Mouse (Mus musculus): ENCODE measurements around the gene Lamc2. TPM values are rescaled to one million over a fixed set of nuclear protein-coding genes. Genes with fewer than 3 reads are reported as not detected.

The Lamc2 gene
- polyA plus RNA-seq, 1 experiment from 2014 or later: 1.0 TPM

DNA sequence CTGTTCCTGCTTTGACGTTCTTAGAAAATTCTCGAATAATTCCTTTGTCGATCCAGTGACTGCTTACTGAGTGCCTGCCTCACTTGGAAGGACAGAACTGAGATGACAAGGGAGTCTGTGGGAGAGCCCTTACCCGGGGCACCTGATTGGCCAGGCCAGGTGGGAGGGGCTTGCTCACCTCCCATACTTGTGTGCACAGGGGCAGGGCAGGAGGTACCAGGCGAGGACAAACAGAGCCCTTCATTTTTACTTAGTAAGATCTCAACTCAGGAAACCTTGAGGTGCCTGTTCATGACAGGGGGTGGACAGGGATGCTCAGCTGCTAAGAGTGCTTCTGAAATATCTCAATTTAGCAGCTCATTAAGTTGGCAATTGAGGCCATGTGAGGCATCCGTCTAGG lies 110.3 kb downstream of the Lamc2 start:
- Histone ChIP-seq H3K4me1 (replicated peaks; ENCODE audit: control insufficient read depth, insufficient read depth, low read length) (no peaks in the 10 kb centered on the region), H3K27me3 (replicated peaks; ENCODE audit: control insufficient read depth, insufficient read depth, low read length) (peaks cover 41% of the 10 kb centered on the region), H3K36me3 (ENCODE audit: control insufficient read depth, insufficient read depth, low read length) (no peaks in the 10 kb centered on the region), H3K9me3 (ENCODE audit: control insufficient read depth, low read length) (no peaks in the 10 kb centered on the region), H3K4me3 (ENCODE audit: low read depth, low read length) (no peak overlapping the region), H3K9ac (ENCODE audit: low read depth, low read length) (no peak overlapping the region), H3K27ac (ENCODE audit: low read depth, low read length) (no peak overlapping the region), H3K4me2 (no peak overlapping the region)
- WGBS: 52% methylated on average over 6 of the region's 6 CpGs
- DNase-seq (ENCODE audit: low spot score): no peak
- no peak; the same call in 1 of the 2 replicates for ATAC-seq (replicated peaks; ENCODE audit: low FRiP score)

GRCm38 (mm10) chr1:153075087-153075736 lies 111.0 kb downstream of the Lamc2 start:
- Histone ChIP-seq H3K4me1 (replicated peaks; ENCODE audit: control insufficient read depth, insufficient read depth, low read length) (no peaks in the 10 kb centered on the region), H3K27me3 (replicated peaks; ENCODE audit: control insufficient read depth, insufficient read depth, low read length) (peaks cover 42% of the 10 kb centered on the region), H3K9ac (ENCODE audit: low read depth, low read length) (no peak overlapping the region), H3K36me3 (ENCODE audit: control insufficient read depth, insufficient read depth, low read length) (no peaks in the 10 kb centered on the region), H3K4me2 (no peak overlapping the region), H3K9me3 (ENCODE audit: control insufficient read depth, low read length) (no peaks in the 10 kb centered on the region), H3K27ac (ENCODE audit: low read depth, low read length) (no peak overlapping the region), H3K4me3 (ENCODE audit: low read depth, low read length) (no peak overlapping the region)
- ATAC-seq (replicated peaks; ENCODE audit: low FRiP score) (no peak), DNase-seq (ENCODE audit: low spot score) (no peak)
- 77% methylated on average over 3 of the region's 3 CpGs for WGBS

DNA sequence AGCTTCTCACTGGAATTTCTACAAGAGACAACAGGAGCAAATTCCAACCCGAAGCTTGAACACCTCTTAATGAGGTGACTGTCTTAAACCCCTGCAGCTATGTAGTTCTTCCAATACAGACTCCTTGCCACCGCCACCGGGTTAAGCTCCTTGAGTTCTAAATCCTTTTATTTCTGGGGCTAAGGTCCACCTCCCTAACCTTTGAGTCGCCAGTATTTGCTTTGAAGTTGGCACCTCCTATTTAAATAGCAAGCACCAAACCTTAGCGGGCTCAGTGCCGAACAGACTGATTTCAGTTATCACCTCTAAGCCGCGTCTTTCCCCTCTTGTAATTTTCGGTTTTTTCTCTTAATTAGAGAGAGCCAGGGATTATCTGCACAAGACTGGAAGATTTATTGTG lies 112.8 kb downstream of the Lamc2 start:
- H3K4me2 ChIP-seq: no peak overlapping the region
- H3K27me3 ChIP-seq (replicated peaks; ENCODE audit: control insufficient read depth, insufficient read depth, low read length): peaks cover 42% of the 10 kb centered on the region
- no peak overlapping the region for H3K27ac ChIP-seq (ENCODE audit: low read depth, low read length)
- ATAC-seq (replicated peaks; ENCODE audit: low FRiP score) (no peak), DNase-seq (ENCODE audit: low spot score) (no peak)
- WGBS: 12% methylated on average over 9 of the region's 9 CpGs
- no peaks in the 10 kb centered on the region for H3K4me1 ChIP-seq (replicated peaks; ENCODE audit: control insufficient read depth, insufficient read depth, low read length)
- H3K4me3 ChIP-seq (ENCODE audit: low read depth, low read length): no peak overlapping the region
- no peaks in the 10 kb centered on the region for H3K36me3 ChIP-seq (ENCODE audit: control insufficient read depth, insufficient read depth, low read length)
- no peaks in the 10 kb centered on the region for H3K9me3 ChIP-seq (ENCODE audit: control insufficient read depth, low read length)
- H3K9ac ChIP-seq (ENCODE audit: low read depth, low read length): no peak overlapping the region

Other genes with a start within 250 kb of the Lamc2 start
- gene Nmnat2, start 231.5 kb downstream of the Lamc2 start, polyA plus RNA-seq (2014; fragmentation: Nextera tagmentation; extraction: Ambion mirVana): 0.10 and 0.27 TPM in 2 replicates
- gene Lamc1, start 146.3 kb upstream of the Lamc2 start, polyA plus RNA-seq (2014; fragmentation: Nextera tagmentation; extraction: Ambion mirVana): 29.5 and 31.9 TPM in 2 replicates
- 0.38 and 0.56 TPM in 2 replicates for gene Shcbp1l, start 238.7 kb upstream of the Lamc2 start, polyA plus RNA-seq (2014; fragmentation: Nextera tagmentation; extraction: Ambion mirVana)

Data from liver, embryonic 11.5 days (tissue).